ENCODE assay signal across 9 mouse cellular contexts in the genomic region with DNA sequence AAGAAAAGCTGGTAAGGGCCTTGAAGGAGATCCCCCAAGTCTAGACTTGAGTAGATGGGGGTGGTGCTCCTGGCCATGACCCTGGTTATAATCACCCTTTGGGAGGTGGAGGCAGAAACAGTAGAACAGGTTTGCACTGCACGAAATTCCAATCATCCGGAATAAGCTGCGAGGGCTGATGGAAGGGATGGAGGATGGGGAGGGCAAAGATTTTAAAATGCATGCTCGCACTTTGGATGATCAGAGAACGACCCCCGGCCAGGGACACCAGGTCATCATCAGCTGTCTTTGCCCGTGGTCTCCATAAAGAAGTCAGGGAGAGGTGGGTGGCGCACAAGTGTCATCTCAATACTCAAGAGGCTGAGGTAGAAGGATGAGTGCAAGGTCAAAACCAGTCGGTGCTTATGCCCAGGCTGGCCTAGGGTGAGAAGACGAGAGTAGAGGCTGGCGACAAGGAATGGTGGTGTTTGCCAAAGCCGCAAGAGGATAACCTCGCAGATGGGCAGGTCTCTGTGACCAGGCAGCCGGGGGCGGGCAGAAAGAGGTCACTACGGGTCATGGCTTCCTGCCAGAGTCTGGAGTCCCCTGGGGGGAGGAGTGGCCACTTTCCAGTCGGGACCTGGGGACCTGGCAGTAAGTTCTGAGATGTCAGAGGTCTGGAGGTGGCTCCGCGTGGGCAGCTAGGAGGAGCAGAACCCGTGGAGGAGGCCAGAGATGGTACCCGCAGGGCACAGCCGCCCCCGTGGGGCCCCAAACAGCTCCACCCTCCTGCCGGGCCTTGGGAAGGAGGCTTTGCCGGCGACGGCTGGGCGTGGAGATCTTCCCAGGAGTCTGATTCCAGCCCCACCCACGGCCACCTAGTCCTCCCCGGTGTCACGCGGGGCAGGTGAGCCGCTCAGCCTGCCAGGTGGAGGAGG. TPM values are rescaled to one million over a fixed set of nuclear protein-coding genes. Genes with fewer than 3 reads are reported as not detected.
DNase-seq lines count a peak whose midpoint lies in the region; ATAC-seq and TF ChIP-seq lines count a peak whose summit lies in the region.
"Had no signal": no experiment of that assay in that cellular context is flagged by ENCODE, and none has a peak within 500 bp of the region (broad histone marks: within the 10 kb centered on the region; RNA-seq: fewer than 3 reads in every experiment).

No protein-coding gene starts in this region.

- H3K4me3 ChIP-seq in intestine, embryonic 16.5 days (ENCODE audit: low read length), result peak overlapping the region; percentile 50
- H3K4me3 ChIP-seq in olfactory bulb, adult 2 months (ENCODE audit: insufficient read depth, low read depth, low read length), result peak overlapping the region; percentile 49; the same call in 1 of the 2 replicates

- WGBS in intestine, embryonic 16.5 days, result 2% methylated on average over 33 of the region's 33 CpGs
- 7% methylated on average over 33 of the region's 33 CpGs for WGBS in olfactory bulb, adult 2 months

- TF ChIP-seq POLR2A in olfactory bulb, adult 2 months (IDR thresholded peaks at IDR 0.05; ENCODE audit: insufficient read depth, low read depth, low read length), result no peak

- intact Hi-C loops in left cerebral cortex, postnatal 4 days (cut with DNase I), result no loop called here
- intact Hi-C loops in gastrocnemius, postnatal 36 days (cut with DNase I), result no loop called here

- H3K27ac ChIP-seq in intestine, embryonic 16.5 days (ENCODE audit: low read length), result peak overlapping the region; percentile 98
- H3K27ac ChIP-seq in olfactory bulb, adult 2 months (ENCODE audit: insufficient read depth, low read depth, low read length), result peak overlapping the region; percentile 74

- H3K4me2 ChIP-seq in intestine, embryonic 16.5 days (ENCODE audit: low read depth, low read length), result peak overlapping the region; percentile 84

- DNase-seq in left cerebral cortex, postnatal 4 days, result peak; percentile 71
- DNase-seq in left cerebral cortex, adult 18-20 months (ENCODE audit: low spot score in 2 of 2), result no peak
- peak; percentile 68 to 72 for DNase-seq in cerebellum, postnatal 36 days
- peak; percentile 80 to 91 for DNase-seq in gastrocnemius, postnatal 36 days
- DNase-seq in lung, adult 18-20 months, result peak; percentile 92 to 95
- peak; percentile 88 for DNase-seq in urinary bladder, postnatal 14 days (ENCODE audit: low spot score)

- peaks cover 7% of the 10 kb centered on the region; the same call in 1 of the 2 replicates for H3K36me3 ChIP-seq in intestine, embryonic 16.5 days (ENCODE audit: control insufficient read depth, insufficient read depth, low read length)

- H3K27me3 ChIP-seq in intestine, embryonic 16.5 days (replicated peaks; ENCODE audit: control insufficient read depth, insufficient read depth, low read length), result no peaks in the 10 kb centered on the region

- ATAC-seq in intestine, embryonic 16.5 days, result peak; percentile 24

- TF ChIP-seq CTCF in olfactory bulb, adult 2 months (IDR thresholded peaks at IDR 0.05; ENCODE audit: insufficient read depth, low read depth, low read length), result no peak

- H3K4me1 ChIP-seq in intestine, embryonic 16.5 days (ENCODE audit: control insufficient read depth, insufficient read depth, low read length), result peaks cover 83% of the 10 kb centered on the region
- peaks cover 88% of the 10 kb centered on the region for H3K4me1 ChIP-seq in olfactory bulb, adult 2 months (ENCODE audit: control insufficient read depth, insufficient read depth, low read length)

- no peaks in the 10 kb centered on the region for H3K9me3 ChIP-seq in intestine, embryonic 16.5 days (ENCODE audit: control insufficient read depth, low read length)

- peak overlapping the region; percentile 70 for H3K9ac ChIP-seq in intestine, embryonic 16.5 days (ENCODE audit: low read depth, low read length)

RNA-seq across cellular contexts. Expression of gene Cirbp, which starts 5.1 kb away (rescaled TPM):
- total RNA-seq in left cerebral cortex, postnatal 4 days (2021), result 100 to 1,000 TPM; 211 to 228 TPM
- total RNA-seq in left cerebral cortex, adult 18-20 months (2021), result 10 to 100 TPM; 89.7 to 94.6 TPM
- total RNA-seq in gastrocnemius, postnatal 36 days (2021), result 10 to 100 TPM; 22.6 to 28.3 TPM
- 53.2 and 62.6 TPM in 2 replicates for polyA plus RNA-seq in intestine, embryonic 16.5 days (2015; fragmentation: Nextera tagmentation; extraction: Ambion mirVana)
- not detected in 2 replicates for polyA plus RNA-seq in olfactory bulb, adult 2 months (2012; ENCODE audit: insufficient read depth, insufficient read length, low replicate concordance, missing spikeins)

RNA-seq across cellular contexts. Expression of gene 1600002K03Rik, which starts 12.0 kb away (rescaled TPM):
- 1 to 10 TPM; 6.0 to 6.1 TPM for total RNA-seq in left cerebral cortex, postnatal 4 days (2021)
- total RNA-seq in left cerebral cortex, adult 18-20 months (2021), result 1 to 10 TPM; 6.8 to 7.0 TPM
- total RNA-seq in gastrocnemius, postnatal 36 days (2021), result 1 to 10 TPM; 4.7 to 5.1 TPM
- polyA plus RNA-seq in intestine, embryonic 16.5 days (2015; fragmentation: Nextera tagmentation; extraction: Ambion mirVana), result 23.6 TPM in 2 replicates
- polyA plus RNA-seq in olfactory bulb, adult 2 months (2012; ENCODE audit: insufficient read depth, insufficient read length, low replicate concordance, missing spikeins), result not detected in 2 replicates

RNA-seq across cellular contexts. Expression of gene Midn, which starts 12.6 kb away (rescaled TPM):
- total RNA-seq in left cerebral cortex, postnatal 4 days (2021), result 100 to 1,000 TPM; 158 to 163 TPM
- total RNA-seq in left cerebral cortex, adult 18-20 months (2021), result 100 to 1,000 TPM; 105 TPM
- total RNA-seq in gastrocnemius, postnatal 36 days (2021), result 10 to 100 TPM; 37.6 to 49.3 TPM
- polyA plus RNA-seq in intestine, embryonic 16.5 days (2015; fragmentation: Nextera tagmentation; extraction: Ambion mirVana), result 8.8 and 10.3 TPM in 2 replicates
- 128 TPM in 1 of 2 replicates, not detected in the other for polyA plus RNA-seq in olfactory bulb, adult 2 months (2012; ENCODE audit: insufficient read depth, insufficient read length, low replicate concordance, missing spikeins)

RNA-seq across cellular contexts. Expression of gene Efna2, which starts 18.6 kb away (rescaled TPM):
- total RNA-seq in left cerebral cortex, postnatal 4 days (2021), result 10 to 100 TPM; 25.5 to 28.6 TPM
- 1 to 10 TPM; 7.0 to 8.2 TPM for total RNA-seq in left cerebral cortex, adult 18-20 months (2021)
- under 1 TPM; 0.27 to 0.31 TPM for total RNA-seq in gastrocnemius, postnatal 36 days (2021)
- 7.4 and 8.1 TPM in 2 replicates for polyA plus RNA-seq in intestine, embryonic 16.5 days (2015; fragmentation: Nextera tagmentation; extraction: Ambion mirVana)
- polyA plus RNA-seq in olfactory bulb, adult 2 months (2012; ENCODE audit: insufficient read depth, insufficient read length, low replicate concordance, missing spikeins), result not detected in 2 replicates
- total RNA-seq: neutrophil, adult 5-6 weeks had no signal

RNA-seq across cellular contexts. Expression of gene Cbarp, which starts 20.1 kb away (rescaled TPM):
- 100 to 1,000 TPM; 299 to 316 TPM for total RNA-seq in left cerebral cortex, postnatal 4 days (2021)
- 100 to 1,000 TPM; 418 to 437 TPM for total RNA-seq in left cerebral cortex, adult 18-20 months (2021)
- total RNA-seq in gastrocnemius, postnatal 36 days (2021), result 1 to 10 TPM; 1.4 to 2.1 TPM
- 5.1 TPM in 2 replicates for polyA plus RNA-seq in intestine, embryonic 16.5 days (2015; fragmentation: Nextera tagmentation; extraction: Ambion mirVana)
- not detected in 2 replicates for polyA plus RNA-seq in olfactory bulb, adult 2 months (2012; ENCODE audit: insufficient read depth, insufficient read length, low replicate concordance, missing spikeins)

Comparison
In these comparisons a context has a peak if more than half of its experiments do, and no peak if none do; other contexts are left out.
1. DNase-seq: peak in left cerebral cortex, postnatal 4 days (single experiment), cerebellum, postnatal 36 days (2 of 2), gastrocnemius, postnatal 36 days (2 of 2), lung, adult 18-20 months (2 of 2) and urinary bladder, postnatal 14 days (single experiment); none in left cerebral cortex, adult 18-20 months (0 of 2).